Mouse (Mus musculus): ENCODE data around the gene Bbof1. TPM values are rescaled to one million over a fixed set of nuclear protein-coding genes. Genes with fewer than 3 reads are reported as not detected.

Bbof1 gene
- polyA plus RNA-seq (2016; fragmentation: Nextera tagmentation; extraction: Ambion mirVana): 2.1 and 3.3 TPM in 2 replicates

- Histone ChIP-seq H3K4me2 (peak within 1 kb of the TSS; percentile 95), H3K36me3 (replicated peaks) (no peaks in the 10 kb centered on the region), H3K27ac (peak within 1 kb of the TSS; percentile 80), H3K9me3 (no peaks in the 10 kb centered on the region), H3K4me1 (peaks cover 11% of the 10 kb centered on the region), H3K27me3 (no peaks in the 10 kb centered on the region), H3K9ac (peak within 1 kb of the TSS; percentile 70), H3K4me3 (replicated peaks) (peak within 1 kb of the TSS; percentile 60)
- WGBS: under 1% methylated on average over 58 of the region's 63 CpGs
- ATAC-seq (ENCODE audit: low FRiP score): peak; percentile 94
These were observed at the start of gene Bbof1, which contains the start of gene Entpd5 for GRCm38 (mm10) chr12:84408819-84409507. Bbof1 (plus strand) TSS chr12:84409071. Entpd5 (minus strand) TSS chr12:84409029.

- under 1% methylated on average over 51 of the region's 51 CpGs for WGBS
- H3K9ac ChIP-seq: peak within 1 kb of the TSS; percentile 84
- peak within 1 kb of the TSS; percentile 72 for H3K4me2 ChIP-seq
- H3K4me3 ChIP-seq (replicated peaks): peak within 1 kb of the TSS; percentile 74
- peaks cover 18% of the 10 kb centered on the region for H3K4me1 ChIP-seq
- H3K27me3 ChIP-seq: no peaks in the 10 kb centered on the region
- H3K36me3 ChIP-seq (replicated peaks): peaks cover 8% of the 10 kb centered on the region
- peak within 1 kb of the TSS; percentile 59 for H3K27ac ChIP-seq
- H3K9me3 ChIP-seq: no peaks in the 10 kb centered on the region
- peak; percentile 99 for ATAC-seq (ENCODE audit: low FRiP score)
These were observed 47.0 kb upstream of the Bbof1 start, which contains the start of the genes Coq6 and Fam161b for GRCm38 (mm10) chr12:84361555-84362489. Coq6 (plus strand) TSS chr12:84361657. Fam161b (minus strand) TSS chr12:84361833.

GRCm38 (mm10) chr12:84362872-84363271, 46.0 kb upstream of the Bbof1 start:
- no peak for ATAC-seq (ENCODE audit: low FRiP score)
- Histone ChIP-seq H3K9ac (no peak overlapping the region), H3K27ac (no peak overlapping the region), H3K4me2 (peak overlapping the region; percentile 72), H3K9me3 (no peaks in the 10 kb centered on the region), H3K27me3 (no peaks in the 10 kb centered on the region), H3K36me3 (replicated peaks) (peaks cover 9% of the 10 kb centered on the region), H3K4me3 (replicated peaks) (peak overlapping the region; percentile 74), H3K4me1 (peaks cover 18% of the 10 kb centered on the region)
- WGBS: 77% methylated on average over 2 of the region's 2 CpGs

- Histone ChIP-seq H3K27me3 (no peaks in the 10 kb centered on the region), H3K4me1 (peaks cover 18% of the 10 kb centered on the region), H3K4me2 (no peak overlapping the region), H3K9me3 (no peaks in the 10 kb centered on the region), H3K4me3 (replicated peaks) (no peak overlapping the region), H3K36me3 (replicated peaks) (peaks cover 22% of the 10 kb centered on the region), H3K27ac (no peak overlapping the region), H3K9ac (no peak overlapping the region)
- WGBS: 89% methylated on average over 9 of the region's 9 CpGs
- ATAC-seq (ENCODE audit: low FRiP score): no peak
These were observed 44.6 kb upstream of the Bbof1 start for GRCm38 (mm10) chr12:84364291-84364690.

- H3K27ac ChIP-seq: no peak overlapping the region
- no peaks in the 10 kb centered on the region for H3K27me3 ChIP-seq
- ATAC-seq (ENCODE audit: low FRiP score): no peak
- no peak overlapping the region for H3K4me3 ChIP-seq (replicated peaks)
- no peaks in the 10 kb centered on the region for H3K9me3 ChIP-seq
- peaks cover 29% of the 10 kb centered on the region for H3K36me3 ChIP-seq (replicated peaks)
- 97% methylated on average over 6 of the region's 6 CpGs for WGBS
- H3K4me2 ChIP-seq: no peak overlapping the region
- H3K9ac ChIP-seq: no peak overlapping the region
- H3K4me1 ChIP-seq: peaks cover 18% of the 10 kb centered on the region
These were observed 43.7 kb upstream of the Bbof1 start for GRCm38 (mm10) chr12:84365137-84365536.

- Histone ChIP-seq H3K9ac (no peak overlapping the region), H3K27ac (no peak overlapping the region), H3K36me3 (replicated peaks) (peaks cover 47% of the 10 kb centered on the region), H3K9me3 (no peaks in the 10 kb centered on the region), H3K4me2 (no peak overlapping the region), H3K4me1 (peaks cover 8% of the 10 kb centered on the region), H3K27me3 (no peaks in the 10 kb centered on the region), H3K4me3 (replicated peaks) (no peak overlapping the region)
- WGBS: 69% methylated on average over 9 of the region's 9 CpGs
- ATAC-seq (ENCODE audit: low FRiP score): no peak
These were observed 41.9 kb upstream of the Bbof1 start for GRCm38 (mm10) chr12:84366971-84367370.

GRCm38 (mm10) chr12:84371647-84372046, 37.2 kb upstream of the Bbof1 start:
- H3K4me2 ChIP-seq: no peak overlapping the region
- H3K9ac ChIP-seq: no peak overlapping the region
- H3K4me1 ChIP-seq: no peaks in the 10 kb centered on the region
- ATAC-seq (ENCODE audit: low FRiP score): no peak
- H3K27me3 ChIP-seq: no peaks in the 10 kb centered on the region
- H3K36me3 ChIP-seq (replicated peaks): peaks cover 79% of the 10 kb centered on the region
- no peak overlapping the region for H3K27ac ChIP-seq
- 94% methylated on average over 5 of the region's 5 CpGs for WGBS
- no peaks in the 10 kb centered on the region for H3K9me3 ChIP-seq
- no peak overlapping the region for H3K4me3 ChIP-seq (replicated peaks)

- Histone ChIP-seq H3K4me3 (replicated peaks) (no peak overlapping the region), H3K4me1 (no peaks in the 10 kb centered on the region), H3K36me3 (replicated peaks) (peaks cover 59% of the 10 kb centered on the region), H3K27ac (no peak overlapping the region), H3K9me3 (no peaks in the 10 kb centered on the region), H3K4me2 (no peak overlapping the region), H3K9ac (no peak overlapping the region), H3K27me3 (no peaks in the 10 kb centered on the region)
- no peak for ATAC-seq (ENCODE audit: low FRiP score)
- 88% methylated on average over 6 of the region's 6 CpGs for WGBS
These were observed 34.9 kb upstream of the Bbof1 start for GRCm38 (mm10) chr12:84373831-84374481.

- Histone ChIP-seq H3K4me2 (no peak overlapping the region), H3K27ac (no peak overlapping the region), H3K9me3 (no peaks in the 10 kb centered on the region), H3K4me1 (no peaks in the 10 kb centered on the region), H3K9ac (no peak overlapping the region), H3K27me3 (no peaks in the 10 kb centered on the region), H3K4me3 (replicated peaks) (no peak overlapping the region), H3K36me3 (replicated peaks) (no peaks in the 10 kb centered on the region)
- WGBS: 81% methylated on average over 4 of the region's 4 CpGs
- no peak for ATAC-seq (ENCODE audit: low FRiP score)
These were observed 26.5 kb upstream of the Bbof1 start for GRCm38 (mm10) chr12:84382369-84382768.

GRCm38 (mm10) chr12:84384644-84385081, 24.2 kb upstream of the Bbof1 start:
- Histone ChIP-seq H3K9ac (no peak overlapping the region), H3K9me3 (no peaks in the 10 kb centered on the region), H3K27ac (no peak overlapping the region), H3K27me3 (no peaks in the 10 kb centered on the region), H3K36me3 (replicated peaks) (no peaks in the 10 kb centered on the region), H3K4me2 (no peak overlapping the region), H3K4me3 (replicated peaks) (no peak overlapping the region), H3K4me1 (no peaks in the 10 kb centered on the region)
- no peak for ATAC-seq (ENCODE audit: low FRiP score)
- 77% methylated on average over 5 of the region's 5 CpGs for WGBS

GRCm38 (mm10) chr12:84385408-84385807, 23.5 kb upstream of the Bbof1 start:
- Histone ChIP-seq H3K27me3 (no peaks in the 10 kb centered on the region), H3K27ac (no peak overlapping the region), H3K4me2 (no peak overlapping the region), H3K4me3 (replicated peaks) (no peak overlapping the region), H3K4me1 (no peaks in the 10 kb centered on the region), H3K36me3 (replicated peaks) (no peaks in the 10 kb centered on the region), H3K9me3 (no peaks in the 10 kb centered on the region), H3K9ac (no peak overlapping the region)
- no peak for ATAC-seq (ENCODE audit: low FRiP score)
- 96% methylated on average over 4 of the region's 4 CpGs for WGBS

- no peaks in the 10 kb centered on the region for H3K4me1 ChIP-seq
- no peaks in the 10 kb centered on the region for H3K27me3 ChIP-seq
- H3K9me3 ChIP-seq: no peaks in the 10 kb centered on the region
- H3K4me3 ChIP-seq (replicated peaks): no peak overlapping the region
- H3K4me2 ChIP-seq: no peak overlapping the region
- ATAC-seq (ENCODE audit: low FRiP score): no peak
- 94% methylated on average over 8 of the region's 8 CpGs for whole genome bisulfite sequencing
- no peak overlapping the region for H3K27ac ChIP-seq
- no peak overlapping the region for H3K9ac ChIP-seq
- no peaks in the 10 kb centered on the region for H3K36me3 ChIP-seq (replicated peaks)
These were observed 20.8 kb upstream of the Bbof1 start for GRCm38 (mm10) chr12:84388097-84388496.

All from forebrain, embryonic 12.5 days (tissue).